Mouse (Mus musculus): ENCODE results near the gene Kif13a. TPM values are rescaled to one million over a fixed set of nuclear protein-coding genes. Genes with fewer than 3 reads are reported as not detected.

Gene Kif13a
- polyA plus RNA-seq, 1 experiment = 5.3 TPM

GRCm38 (mm10) chr13:46898411-46898810, 31.3 kb downstream of the Kif13a start:
- Histone ChIP-seq H3K27me3 (ENCODE audit: control insufficient read depth, insufficient read depth, low read length) (no peaks in the 10 kb centered on the region), H3K27ac (ENCODE audit: control insufficient read depth, insufficient read depth, low read depth, low read length) (no peak overlapping the region), H3K4me1 (ENCODE audit: control insufficient read depth, insufficient read depth, low read length) (no peaks in the 10 kb centered on the region), H3K4me3 (ENCODE audit: control insufficient read depth, low read depth, low read length) (no peak overlapping the region), H3K36me3 (ENCODE audit: control insufficient read depth, insufficient read depth, low read length) (no peaks in the 10 kb centered on the region)
- TF ChIP-seq POLR2A (IDR thresholded peaks at IDR 0.05; ENCODE audit: control insufficient read depth, low read depth, low read length) (no peak), CTCF (IDR thresholded peaks at IDR 0.05; ENCODE audit: control insufficient read depth, insufficient read depth, insufficient replicate concordance, low read depth, low read length) (no peak)

DNA sequence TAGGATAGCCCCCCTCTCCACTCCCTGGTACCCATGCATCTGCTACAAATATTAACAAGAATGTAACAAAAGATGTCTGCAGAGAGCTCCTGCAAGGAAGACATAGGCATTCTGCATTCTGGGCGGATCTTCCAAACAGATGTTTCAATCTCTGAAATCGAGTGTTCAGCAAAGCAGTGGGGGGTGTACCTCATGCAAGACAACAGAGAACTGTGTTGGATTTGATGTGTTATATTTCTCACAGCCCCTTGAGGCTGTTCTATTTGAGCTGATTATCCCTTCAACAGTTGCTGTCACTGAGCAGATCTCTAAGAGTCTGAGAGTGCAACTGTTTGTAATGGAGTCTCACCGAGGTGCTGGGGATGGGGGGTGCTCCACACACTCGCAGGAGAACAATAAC, 37.3 kb downstream of the Kif13a start:
- TF ChIP-seq POLR2A (IDR thresholded peaks at IDR 0.05; ENCODE audit: control insufficient read depth, low read depth, low read length) (no peak), CTCF (IDR thresholded peaks at IDR 0.05; ENCODE audit: control insufficient read depth, insufficient read depth, insufficient replicate concordance, low read depth, low read length) (no peak)
- no peaks in the 10 kb centered on the region for H3K4me1 ChIP-seq (ENCODE audit: control insufficient read depth, insufficient read depth, low read length)
- no peaks in the 10 kb centered on the region for H3K27me3 ChIP-seq (ENCODE audit: control insufficient read depth, insufficient read depth, low read length)
- no peak overlapping the region for H3K4me3 ChIP-seq (ENCODE audit: control insufficient read depth, low read depth, low read length)
- no peaks in the 10 kb centered on the region for H3K36me3 ChIP-seq (ENCODE audit: control insufficient read depth, insufficient read depth, low read length)
- H3K27ac ChIP-seq (ENCODE audit: control insufficient read depth, insufficient read depth, low read depth, low read length) = no peak overlapping the region

GRCm38 (mm10) chr13:46888150-46888683, 41.5 kb downstream of the Kif13a start:
- no peak overlapping the region for H3K27ac ChIP-seq (ENCODE audit: control insufficient read depth, insufficient read depth, low read depth, low read length)
- H3K36me3 ChIP-seq (ENCODE audit: control insufficient read depth, insufficient read depth, low read length) = no peaks in the 10 kb centered on the region
- H3K4me1 ChIP-seq (ENCODE audit: control insufficient read depth, insufficient read depth, low read length) = peaks cover 2% of the 10 kb centered on the region
- no peaks in the 10 kb centered on the region for H3K27me3 ChIP-seq (ENCODE audit: control insufficient read depth, insufficient read depth, low read length)
- H3K4me3 ChIP-seq (ENCODE audit: control insufficient read depth, low read depth, low read length) = no peak overlapping the region
- no peak for TF ChIP-seq CTCF (IDR thresholded peaks at IDR 0.05; ENCODE audit: control insufficient read depth, insufficient read depth, insufficient replicate concordance, low read depth, low read length)
- TF ChIP-seq POLR2A (IDR thresholded peaks at IDR 0.05; ENCODE audit: control insufficient read depth, low read depth, low read length) = no peak

GRCm38 (mm10) chr13:46886497-46887261, 43.0 kb downstream of the Kif13a start:
- TF ChIP-seq POLR2A (IDR thresholded peaks at IDR 0.05; ENCODE audit: control insufficient read depth, low read depth, low read length) (no peak), CTCF (IDR thresholded peaks at IDR 0.05; ENCODE audit: control insufficient read depth, insufficient read depth, insufficient replicate concordance, low read depth, low read length) (no peak)
- no peaks in the 10 kb centered on the region for H3K27me3 ChIP-seq (ENCODE audit: control insufficient read depth, insufficient read depth, low read length)
- H3K36me3 ChIP-seq (ENCODE audit: control insufficient read depth, insufficient read depth, low read length) = no peaks in the 10 kb centered on the region
- H3K27ac ChIP-seq (ENCODE audit: control insufficient read depth, insufficient read depth, low read depth, low read length) = no peak overlapping the region
- peaks cover 2% of the 10 kb centered on the region for H3K4me1 ChIP-seq (ENCODE audit: control insufficient read depth, insufficient read depth, low read length)
- H3K4me3 ChIP-seq (ENCODE audit: control insufficient read depth, low read depth, low read length) = no peak overlapping the region

DNA sequence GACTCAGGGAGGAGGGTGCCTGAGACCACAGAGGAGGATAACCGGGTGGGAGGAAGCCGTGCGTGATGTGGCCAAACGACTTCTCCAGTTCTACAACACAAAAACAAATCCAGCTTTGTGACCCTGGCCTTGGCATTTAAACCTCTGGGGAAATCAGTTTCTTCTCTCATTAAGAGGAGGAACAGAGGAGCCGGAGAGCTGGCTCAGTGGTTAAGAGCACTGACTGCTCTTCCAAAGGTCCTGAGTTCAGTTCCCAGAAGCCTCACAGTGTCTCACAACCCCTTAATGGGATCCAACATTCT, 44.0 kb downstream of the Kif13a start:
- no peak overlapping the region for H3K4me3 ChIP-seq (ENCODE audit: control insufficient read depth, low read depth, low read length)
- H3K36me3 ChIP-seq (ENCODE audit: control insufficient read depth, insufficient read depth, low read length) = no peaks in the 10 kb centered on the region
- no peak overlapping the region for H3K27ac ChIP-seq (ENCODE audit: control insufficient read depth, insufficient read depth, low read depth, low read length)
- no peaks in the 10 kb centered on the region for H3K27me3 ChIP-seq (ENCODE audit: control insufficient read depth, insufficient read depth, low read length)
- no peak for TF ChIP-seq POLR2A (IDR thresholded peaks at IDR 0.05; ENCODE audit: control insufficient read depth, low read depth, low read length)
- no peak for TF ChIP-seq CTCF (IDR thresholded peaks at IDR 0.05; ENCODE audit: control insufficient read depth, insufficient read depth, insufficient replicate concordance, low read depth, low read length)
- peaks cover 2% of the 10 kb centered on the region for H3K4me1 ChIP-seq (ENCODE audit: control insufficient read depth, insufficient read depth, low read length)

GRCm38 (mm10) chr13:46884898-46885758, 44.5 kb downstream of the Kif13a start:
- Histone ChIP-seq H3K27ac (ENCODE audit: control insufficient read depth, insufficient read depth, low read depth, low read length) (no peak overlapping the region), H3K27me3 (ENCODE audit: control insufficient read depth, insufficient read depth, low read length) (no peaks in the 10 kb centered on the region), H3K4me3 (ENCODE audit: control insufficient read depth, low read depth, low read length) (no peak overlapping the region), H3K4me1 (ENCODE audit: control insufficient read depth, insufficient read depth, low read length) (peaks cover 2% of the 10 kb centered on the region), H3K36me3 (ENCODE audit: control insufficient read depth, insufficient read depth, low read length) (no peaks in the 10 kb centered on the region)
- TF ChIP-seq CTCF (IDR thresholded peaks at IDR 0.05; ENCODE audit: control insufficient read depth, insufficient read depth, insufficient replicate concordance, low read depth, low read length) = no peak
- no peak for TF ChIP-seq POLR2A (IDR thresholded peaks at IDR 0.05; ENCODE audit: control insufficient read depth, low read depth, low read length)

DNA sequence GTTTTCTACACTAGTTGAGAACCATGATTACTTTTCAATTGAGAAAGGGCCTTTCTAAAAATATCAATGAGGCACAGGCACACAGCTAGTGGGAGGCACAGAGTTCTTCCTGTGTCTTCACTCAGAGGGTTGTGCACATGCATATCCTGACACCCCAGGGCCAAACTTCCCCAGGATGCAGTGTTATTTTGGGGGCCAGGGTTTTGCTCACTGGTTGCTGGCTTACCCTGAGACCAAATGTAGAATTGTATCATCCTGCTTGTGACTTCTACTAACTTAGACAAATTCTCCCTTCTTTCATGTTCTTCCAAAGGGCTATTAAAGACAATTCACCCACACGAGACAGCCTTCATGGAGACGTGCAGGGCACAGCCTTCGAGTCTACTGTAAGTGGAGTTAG, 45.7 kb downstream of the Kif13a start:
- H3K4me3 ChIP-seq (ENCODE audit: control insufficient read depth, low read depth, low read length) = no peak overlapping the region
- no peaks in the 10 kb centered on the region for H3K27me3 ChIP-seq (ENCODE audit: control insufficient read depth, insufficient read depth, low read length)
- TF ChIP-seq POLR2A (IDR thresholded peaks at IDR 0.05; ENCODE audit: control insufficient read depth, low read depth, low read length) (no peak), CTCF (IDR thresholded peaks at IDR 0.05; ENCODE audit: control insufficient read depth, insufficient read depth, insufficient replicate concordance, low read depth, low read length) (no peak)
- peaks cover 2% of the 10 kb centered on the region for H3K4me1 ChIP-seq (ENCODE audit: control insufficient read depth, insufficient read depth, low read length)
- no peaks in the 10 kb centered on the region for H3K36me3 ChIP-seq (ENCODE audit: control insufficient read depth, insufficient read depth, low read length)
- no peak overlapping the region for H3K27ac ChIP-seq (ENCODE audit: control insufficient read depth, insufficient read depth, low read depth, low read length)

Data from testis, adult 2 months (tissue).